Mouse (Mus musculus) inflammation-experienced regulatory T-cells, adult 6 months (primary cell): ENCODE measurements around the gene Gm45021. TPM values are rescaled to one million over a fixed set of nuclear protein-coding genes. Genes with fewer than 3 reads are reported as not detected.

ENCODE experiments used
- ATAC-seq: one replicate; pipeline ENCODE4 v1.8.0; 2017
- polyA plus RNA-seq, 3 experiments: library from polyadenylated mRNA; unstranded; fragments of 100-300 nt; shearing (Covaris generic); gene quantifications; one replicate each; pipeline ENCODE4 v1.2.1; 2017

Gene Gm45021
- polyA plus RNA-seq, 3 experiments from 2014 or later: not detected

DNA sequence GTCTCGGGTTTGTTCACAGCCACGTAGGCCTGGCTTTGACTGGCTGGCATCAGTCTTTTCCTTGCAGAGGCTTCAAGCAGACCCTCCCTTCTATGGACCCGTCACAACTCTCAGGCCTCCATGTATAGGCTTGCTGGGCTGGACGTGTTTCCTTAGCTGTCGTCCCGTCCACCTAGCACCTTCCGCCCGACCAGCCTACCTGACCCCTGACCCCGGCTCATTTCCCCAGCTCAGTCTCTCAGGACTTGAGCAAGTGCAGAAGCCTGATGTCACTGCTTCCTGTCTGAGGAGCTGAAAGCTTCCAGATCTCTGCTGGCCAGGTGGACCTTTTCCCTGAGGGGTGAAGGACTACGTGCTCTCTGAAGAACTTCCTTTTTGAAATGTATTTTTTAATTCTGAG is 16.1 kb upstream of the Gm45021 start:
- ATAC-seq: no peak

DNA sequence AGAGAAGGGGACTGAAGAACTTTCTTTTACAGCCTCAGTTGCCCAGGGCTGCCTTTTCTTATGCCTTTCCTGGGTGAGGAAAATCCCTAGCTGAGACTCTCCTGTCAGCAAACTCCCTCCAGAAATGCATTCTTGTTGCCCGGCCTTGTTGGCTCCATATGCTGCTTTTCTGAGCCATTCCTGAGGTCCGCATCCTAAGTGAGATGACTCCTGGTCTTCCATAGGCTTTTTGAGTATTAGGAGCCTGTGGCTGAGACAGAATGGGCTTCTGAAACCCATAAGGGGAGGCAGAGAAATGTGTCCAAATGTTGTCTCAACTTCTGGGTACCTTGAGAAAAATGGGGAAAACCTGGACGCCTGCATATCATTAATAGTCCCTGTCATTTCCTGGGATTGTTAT is 15.4 kb upstream of the Gm45021 start:
- no peak for ATAC-seq

DNA sequence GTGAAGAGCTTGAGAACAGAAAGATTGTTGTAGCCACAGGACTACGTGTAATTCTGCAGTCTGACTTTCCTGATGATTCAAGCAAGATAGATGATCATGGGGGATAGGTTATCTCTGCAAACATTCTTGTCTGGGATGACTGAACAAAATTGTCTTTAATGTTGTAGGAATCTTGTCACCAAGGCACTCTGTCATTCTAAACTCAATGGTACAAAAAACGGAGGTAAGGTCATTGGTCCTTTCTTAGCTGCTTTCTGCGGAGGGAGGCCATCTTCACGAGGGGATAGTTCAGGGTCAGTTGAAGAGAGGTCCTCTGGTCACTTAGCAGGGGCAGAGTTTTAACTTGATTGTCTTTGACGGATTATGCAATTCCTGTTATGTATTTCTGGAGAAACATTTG is 10.7 kb upstream of the Gm45021 start:
- no peak for ATAC-seq

DNA sequence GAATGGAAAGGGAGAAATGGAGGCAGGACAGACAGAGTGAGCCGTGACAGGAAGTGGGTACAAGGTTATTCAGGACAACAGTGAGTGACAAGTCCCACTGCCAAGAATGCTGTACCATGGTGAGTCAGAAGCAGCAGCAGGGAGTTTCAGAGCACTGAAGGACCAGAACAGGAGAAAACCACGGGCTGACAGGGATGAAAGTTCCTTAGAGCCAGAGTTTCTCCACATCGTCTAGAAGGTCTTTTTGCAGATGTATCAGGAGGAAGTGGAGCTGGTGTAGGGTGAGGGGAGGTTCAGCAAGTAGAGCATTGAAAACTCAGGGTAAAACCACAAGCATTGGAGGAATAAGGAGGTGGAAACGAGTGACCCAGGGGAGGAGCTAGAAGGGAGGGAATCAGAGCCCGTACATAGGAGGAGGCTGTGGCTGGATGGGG is 10.2 kb upstream of the Gm45021 start:
- ATAC-seq: peak; percentile 72

- no peak for ATAC-seq
Measured at GRCm38 (mm10) chr6:48581257-48581656, 8.2 kb upstream of the Gm45021 start.

- no peak for ATAC-seq
Measured at GRCm38 (mm10) chr6:48582037-48582436, 7.4 kb upstream of the Gm45021 start.

DNA sequence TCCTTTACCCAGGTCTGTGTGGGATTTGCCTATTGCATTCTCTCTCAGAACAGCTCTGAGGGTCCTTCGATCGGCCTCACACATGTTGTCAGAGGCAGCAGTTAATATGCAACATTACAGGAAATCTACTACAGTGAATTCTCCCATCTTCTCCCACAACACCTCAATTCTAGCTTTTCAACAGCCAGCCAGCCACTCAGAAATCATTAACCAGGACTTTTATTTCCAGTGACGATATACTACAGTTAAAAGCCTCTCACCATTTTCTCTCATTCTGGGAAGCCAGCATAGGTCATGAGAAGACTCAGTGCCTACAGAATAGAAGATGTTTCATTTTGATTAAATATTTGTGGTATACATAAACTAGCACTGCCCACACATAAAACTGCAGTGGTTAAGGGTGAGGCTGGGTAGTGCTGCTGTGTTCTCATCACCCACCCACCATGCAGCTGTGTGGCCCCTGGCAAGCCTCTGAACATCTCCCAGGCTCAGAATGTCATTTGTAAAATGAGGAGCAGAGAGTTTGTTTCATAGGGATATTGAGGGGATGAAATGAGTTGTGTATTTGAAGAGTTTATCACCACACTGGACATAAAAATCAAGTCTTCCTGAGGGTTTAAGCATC is 1.9 kb downstream of the Gm45021 start:
- ATAC-seq: no peak

DNA sequence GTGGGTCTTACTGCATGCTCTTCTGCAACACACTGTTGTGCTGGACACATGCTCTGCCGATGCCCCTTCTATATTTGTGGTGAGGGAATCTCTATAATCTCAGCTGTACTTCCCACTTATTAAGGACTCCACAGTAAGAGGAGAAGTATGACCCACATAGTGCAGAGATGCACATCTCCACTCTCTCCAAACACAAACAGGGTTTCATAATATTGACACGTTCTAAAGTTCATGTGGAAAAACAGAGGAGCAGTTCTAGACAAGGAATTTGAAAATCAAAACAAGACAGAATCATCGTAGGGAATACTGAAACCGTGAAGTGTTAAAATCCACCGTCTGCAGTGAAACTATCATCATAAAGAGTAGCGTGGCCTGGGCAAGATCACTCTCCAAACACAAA is 2.5 kb downstream of the Gm45021 start:
- ATAC-seq: no peak

DNA sequence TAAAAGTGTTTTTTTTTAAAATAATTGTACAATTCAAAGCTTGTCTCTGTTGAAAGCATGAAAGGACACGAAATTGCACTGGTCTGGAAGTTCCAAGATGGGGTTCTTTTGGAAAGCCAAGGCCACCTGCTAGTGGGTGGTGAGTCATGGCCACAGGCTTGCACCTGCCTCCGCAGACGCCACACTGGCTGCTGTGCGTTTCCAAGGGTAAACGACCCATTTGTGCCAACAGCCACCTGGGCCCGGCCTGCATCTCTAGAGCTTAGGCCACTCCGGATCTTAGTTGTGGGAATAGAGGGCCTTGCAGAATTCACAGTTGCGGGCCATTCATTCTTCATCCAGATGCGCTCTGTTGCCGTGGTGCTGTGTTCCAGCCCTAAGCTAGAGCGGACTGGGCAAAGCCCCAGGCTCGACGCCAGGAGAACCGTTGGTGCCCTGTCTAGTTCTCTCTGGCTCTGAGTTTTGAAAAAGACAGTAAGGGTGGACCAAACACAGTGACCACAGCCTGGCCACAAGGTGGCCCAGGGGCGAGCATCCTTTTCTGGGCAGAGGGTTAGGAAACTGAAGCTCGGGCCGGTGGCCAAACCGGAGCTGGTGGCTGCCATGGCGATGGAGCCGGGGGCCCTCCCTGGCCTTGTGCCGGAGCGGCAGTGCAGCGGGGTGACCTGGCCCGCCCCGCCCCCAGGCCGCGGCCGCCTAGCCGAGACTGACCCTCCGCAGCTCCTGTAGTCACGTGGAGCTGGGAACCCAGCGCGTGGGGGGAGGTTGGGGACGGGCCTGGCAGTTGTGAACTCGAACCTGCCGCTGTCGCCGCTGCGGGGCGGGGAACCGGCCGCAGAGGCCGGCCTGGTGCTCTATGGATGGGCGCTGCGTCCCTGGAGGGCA is 4.0 kb downstream of the Gm45021 start, which contains the start of the genes Repin1 and Gm44965:
Repin1 (plus strand) TSS at position 726 of the 885 bp plus-strand sequence.
Gm44965 (plus strand) TSS at position 784 of the 885 bp plus-strand sequence.
- peak; percentile 67 for ATAC-seq

DNA sequence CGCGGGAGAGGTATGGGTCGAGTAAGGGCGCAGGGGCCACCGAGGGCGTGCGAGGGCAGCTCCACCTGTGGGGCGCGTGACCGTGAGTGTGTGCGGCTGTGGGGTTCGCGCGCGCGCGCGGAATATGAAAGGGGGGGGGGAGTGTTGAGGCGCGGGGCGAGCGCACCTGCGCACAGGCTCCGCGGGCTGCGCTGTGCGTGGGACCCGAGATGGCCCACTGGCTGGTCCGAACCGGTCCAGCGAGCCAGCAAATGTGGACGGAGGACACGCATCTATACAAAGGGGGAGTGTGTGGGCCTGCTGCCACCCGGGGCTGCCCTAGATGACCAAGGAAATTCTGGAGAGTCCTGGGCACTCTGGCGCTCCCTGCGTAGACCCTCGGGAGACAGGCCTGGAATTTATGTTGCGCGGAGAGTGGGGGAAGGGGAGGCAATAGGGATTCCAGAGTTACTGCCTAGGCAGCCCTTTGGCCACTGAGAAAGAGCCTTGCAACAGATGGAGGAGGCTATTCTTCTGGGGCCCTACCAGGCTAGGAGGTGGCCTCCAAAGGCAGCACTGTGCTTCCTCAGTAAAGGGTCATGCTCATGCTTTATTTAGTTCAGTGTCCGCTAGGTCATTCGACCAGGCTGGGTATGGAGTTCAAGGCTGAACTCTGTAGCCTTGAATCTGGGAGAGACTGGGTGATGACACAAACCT is 4.8 kb downstream of the Gm45021 start:
- peak; percentile 72 for ATAC-seq

DNA sequence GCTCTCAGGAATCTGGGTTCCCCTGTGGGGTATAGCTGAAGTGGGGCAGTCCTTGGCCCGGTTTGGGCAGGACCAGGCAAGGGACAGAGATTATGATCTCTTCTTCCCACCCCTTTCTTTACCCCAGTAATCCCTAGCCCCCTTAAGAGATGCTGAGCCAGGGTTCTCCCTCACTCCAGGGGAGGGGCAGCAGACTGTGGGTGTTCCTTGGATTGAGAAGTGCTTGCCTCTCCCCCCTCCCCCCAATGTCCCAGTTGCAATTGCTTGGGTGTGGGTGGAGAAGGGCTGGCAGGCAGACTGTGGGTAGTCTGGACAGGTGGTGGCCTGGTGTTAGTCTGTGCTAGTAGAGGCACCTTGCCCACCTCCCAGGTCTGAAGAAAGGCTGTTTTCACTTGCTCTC is 5.9 kb downstream of the Gm45021 start:
- no peak for ATAC-seq

DNA sequence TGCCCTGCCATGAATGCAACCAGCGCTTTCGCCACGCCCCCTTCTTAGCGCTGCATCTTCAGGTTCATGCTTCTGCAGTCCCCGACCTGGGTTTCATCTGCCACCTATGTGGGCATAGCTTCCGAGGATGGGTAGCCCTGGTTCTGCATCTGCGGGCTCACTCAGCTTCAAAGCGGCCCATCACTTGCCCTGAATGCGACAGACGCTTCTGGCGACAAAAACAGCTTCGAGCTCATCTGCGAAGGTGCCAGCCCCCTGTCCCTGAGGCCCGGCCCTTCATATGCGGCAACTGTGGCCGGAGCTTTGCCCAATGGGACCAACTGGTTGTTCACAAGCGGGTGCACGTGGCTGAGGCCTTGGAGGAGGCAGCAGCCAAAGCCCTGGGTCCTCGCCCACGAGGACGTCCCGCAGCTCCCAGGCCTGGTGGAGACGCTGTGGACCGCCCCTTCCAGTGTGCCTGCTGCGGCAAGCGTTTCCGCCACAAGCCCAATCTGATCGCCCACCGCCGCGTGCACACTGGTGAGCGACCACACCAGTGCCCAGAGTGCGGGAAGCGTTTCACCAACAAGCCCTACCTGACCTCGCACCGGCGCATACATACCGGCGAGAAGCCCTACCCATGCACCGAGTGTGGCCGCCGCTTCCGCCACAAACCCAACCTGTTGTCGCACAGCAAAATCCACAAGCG is 7.3 kb downstream of the Gm45021 start:
- ATAC-seq: no peak

DNA sequence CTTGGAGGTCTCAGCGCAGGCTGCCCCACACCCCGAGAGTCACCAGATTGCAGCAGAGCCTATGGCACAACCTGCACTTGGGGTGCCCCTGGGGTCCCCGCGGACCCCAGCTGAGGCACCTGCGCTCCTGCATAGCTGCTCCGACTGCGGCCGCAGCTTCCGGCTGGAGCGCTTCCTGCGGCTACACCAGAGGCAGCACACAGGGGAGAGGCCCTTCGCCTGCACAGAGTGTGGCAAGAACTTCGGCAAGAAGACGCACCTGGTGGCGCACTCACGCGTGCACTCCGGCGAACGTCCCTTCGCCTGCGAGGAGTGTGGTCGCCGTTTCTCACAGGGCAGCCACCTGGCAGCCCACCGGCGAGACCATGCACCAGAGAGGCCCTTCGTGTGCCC is 7.8 kb downstream of the Gm45021 start:
- no peak for ATAC-seq

DNA sequence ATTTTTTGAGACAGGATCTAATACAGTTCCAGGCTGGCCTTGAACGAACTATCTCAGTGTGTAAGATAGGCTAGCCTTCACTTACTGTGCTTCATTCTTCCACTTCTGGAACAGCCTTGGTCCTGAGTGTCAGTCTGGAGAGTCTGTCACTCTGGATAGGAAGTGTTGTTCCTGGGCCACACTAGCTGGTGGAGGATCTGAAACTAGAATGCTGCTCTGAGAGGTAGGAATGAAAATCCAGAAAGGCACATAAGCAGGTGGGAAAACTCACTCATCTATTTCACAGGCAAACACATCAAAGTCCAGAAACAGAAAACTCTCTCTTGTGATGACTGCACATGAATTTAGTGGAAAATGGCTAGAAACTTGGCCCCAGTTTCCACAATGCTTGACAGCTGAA is 11.2 kb downstream of the Gm45021 start:
- no peak for ATAC-seq

GRCm38 (mm10) chr6:48601271-48602079 is 12.1 kb downstream of the Gm45021 start, which contains the start of gene Zfp775:
Gene Zfp775, plus strand, starts transcription at chr6:48602063.
- ATAC-seq: peak; percentile 97

- peak; percentile 53 for ATAC-seq
Measured at GRCm38 (mm10) chr6:48602080-48602741, 12.8 kb downstream of the Gm45021 start.

DNA sequence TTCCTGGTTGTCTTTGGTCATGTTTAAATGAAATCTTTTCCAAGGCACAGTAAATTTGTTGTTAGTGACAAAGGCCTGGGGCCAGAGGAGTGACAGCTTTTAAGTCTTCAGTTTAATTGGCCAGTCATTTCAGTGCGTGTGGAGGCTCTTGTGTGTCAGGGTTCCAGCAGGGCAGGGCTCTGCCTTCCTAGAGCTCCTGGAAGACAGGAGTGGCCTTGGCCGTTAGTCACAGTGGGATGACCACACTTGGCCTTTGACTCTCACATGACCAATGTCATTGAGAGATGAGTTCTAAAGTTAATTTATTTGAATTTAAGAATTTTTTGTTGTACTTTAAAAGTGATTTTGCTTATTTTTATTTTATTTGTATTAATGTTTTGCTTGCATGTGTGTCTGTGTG is 18.7 kb downstream of the Gm45021 start:
- no peak for ATAC-seq

DNA sequence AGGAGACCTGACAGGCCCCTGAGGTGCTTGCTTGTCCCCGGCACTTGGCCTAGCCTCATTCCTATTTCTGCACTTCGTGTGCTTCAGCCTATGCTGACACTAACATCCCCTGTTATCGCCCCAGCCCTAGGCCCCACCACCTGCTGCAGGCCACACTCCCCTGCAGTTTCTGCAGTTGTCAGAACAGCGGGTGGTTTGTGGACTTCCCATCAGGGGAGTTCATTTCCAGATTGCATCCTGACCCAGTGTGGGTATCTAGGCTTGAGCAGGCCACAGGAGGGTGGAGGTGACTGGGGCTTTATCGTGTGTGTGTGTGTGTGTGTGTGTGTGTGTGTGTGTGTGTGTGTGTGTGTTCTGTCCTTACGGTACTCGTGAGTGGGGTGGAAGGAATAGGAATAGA is 20.1 kb downstream of the Gm45021 start:
- ATAC-seq: no peak

DNA sequence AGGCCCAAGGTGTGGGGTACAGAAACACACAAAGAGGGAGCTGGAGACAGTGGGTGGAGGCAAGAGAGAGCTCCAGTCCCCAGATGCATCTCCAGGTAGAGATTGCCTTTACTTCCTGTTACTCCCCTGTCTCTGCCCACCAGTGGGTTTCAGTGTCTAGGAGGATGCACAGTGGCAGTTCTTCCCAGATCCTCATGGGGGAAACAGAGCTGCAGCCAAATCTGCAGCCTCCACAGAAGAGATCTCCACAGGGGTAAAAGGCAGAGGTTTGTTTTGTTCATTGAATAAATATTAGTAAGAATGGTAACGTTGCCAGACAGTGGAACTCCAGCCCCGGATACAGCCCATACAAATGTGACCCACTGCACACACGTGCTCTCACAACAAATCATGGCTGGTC is 21.2 kb downstream of the Gm45021 start:
- ATAC-seq: no peak

DNA sequence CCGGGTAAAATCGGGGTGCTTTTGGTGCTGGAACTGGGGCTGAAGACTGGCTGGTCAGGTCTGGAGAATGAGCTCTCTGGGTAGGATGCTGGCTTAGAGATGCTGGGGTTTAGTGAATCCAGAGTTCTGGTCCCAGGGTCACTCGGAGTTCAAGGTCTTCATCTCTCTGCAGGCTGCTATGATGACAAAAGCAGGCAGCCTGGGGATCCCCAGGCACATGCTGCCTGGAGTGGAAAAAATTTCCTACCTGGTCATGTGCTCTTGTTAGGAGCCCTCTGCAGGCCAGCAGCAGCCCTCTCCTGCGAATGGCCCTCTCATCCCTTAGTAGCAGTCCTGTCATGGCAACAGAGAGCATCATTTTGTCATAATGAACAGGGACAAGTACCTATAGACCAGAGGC is 24.1 kb downstream of the Gm45021 start:
- no peak for ATAC-seq

- no peak for ATAC-seq
Measured at GRCm38 (mm10) chr6:48614756-48615155, 25.3 kb downstream of the Gm45021 start.
